Mouse (Mus musculus): ENCODE measurements at regions not wholly inside any gene's neighbourhood (a gene's known extent, or its start where the extent isn't known, plus 50 kb on each side); places are given as distances from the start of the nearest gene placed in this dataset.
A peak's percentile ranks its signal among the peaks of the same experiment; 100 is the strongest.
"Not testable (repeated sequence)": the region's sequence is repeated elsewhere in the genome, so short reads cannot be mapped to it uniquely, and the experiment has no call there.

- no peaks in the 10 kb centered on the region for H3K4me1 ChIP-seq (replicated peaks; ENCODE audit: low read depth, low read length)
- H3K4me3 ChIP-seq (replicated peaks; ENCODE audit: low read length), result no peak overlapping the region
- H3K27me3 ChIP-seq (ENCODE audit: insufficient read depth, low read length), result no peaks in the 10 kb centered on the region
- no peaks in the 10 kb centered on the region for H3K36me3 ChIP-seq (ENCODE audit: insufficient read depth, low read length)
- no peaks in the 10 kb centered on the region for H3K9me3 ChIP-seq (ENCODE audit: low read length)
- TF ChIP-seq POU5F1 (IDR thresholded peaks at IDR 0.05; ENCODE audit: borderline replicate concordance, low read length) (no peak), NANOG (IDR thresholded peaks at IDR 0.05; ENCODE audit: borderline replicate concordance, low read length) (no peak), CTCF (conservative IDR thresholded peaks at IDR 0.05; ENCODE audit: low read length) (no peak)
Observed at GRCm38 (mm10) chr10:15294125-15294524, 576.1 kb upstream of the Gje1 start.

GRCm38 (mm10) chr10:15263337-15263736 lies 545.3 kb upstream of the Gje1 start:
- H3K4me3 ChIP-seq (replicated peaks; ENCODE audit: low read length); H3K36me3 ChIP-seq (ENCODE audit: insufficient read depth, low read length); H3K4me1 ChIP-seq (replicated peaks; ENCODE audit: low read depth, low read length); H3K27me3 ChIP-seq (ENCODE audit: insufficient read depth, low read length): not testable (repeated sequence)
- peaks cover 26% of the 10 kb centered on the region for H3K9me3 ChIP-seq (ENCODE audit: low read length)
- TF ChIP-seq NANOG (IDR thresholded peaks at IDR 0.05; ENCODE audit: borderline replicate concordance, low read length), result peak; percentile 92

- H3K36me3 ChIP-seq (ENCODE audit: insufficient read depth, low read length); H3K4me3 ChIP-seq (replicated peaks; ENCODE audit: low read length); H3K4me1 ChIP-seq (replicated peaks; ENCODE audit: low read depth, low read length); H3K27me3 ChIP-seq (ENCODE audit: insufficient read depth, low read length): not testable (repeated sequence)
- H3K9me3 ChIP-seq (ENCODE audit: low read length), result peaks cover 26% of the 10 kb centered on the region
Observed at GRCm38 (mm10) chr10:15262282-15262681, 544.3 kb upstream of the Gje1 start.

DNA sequence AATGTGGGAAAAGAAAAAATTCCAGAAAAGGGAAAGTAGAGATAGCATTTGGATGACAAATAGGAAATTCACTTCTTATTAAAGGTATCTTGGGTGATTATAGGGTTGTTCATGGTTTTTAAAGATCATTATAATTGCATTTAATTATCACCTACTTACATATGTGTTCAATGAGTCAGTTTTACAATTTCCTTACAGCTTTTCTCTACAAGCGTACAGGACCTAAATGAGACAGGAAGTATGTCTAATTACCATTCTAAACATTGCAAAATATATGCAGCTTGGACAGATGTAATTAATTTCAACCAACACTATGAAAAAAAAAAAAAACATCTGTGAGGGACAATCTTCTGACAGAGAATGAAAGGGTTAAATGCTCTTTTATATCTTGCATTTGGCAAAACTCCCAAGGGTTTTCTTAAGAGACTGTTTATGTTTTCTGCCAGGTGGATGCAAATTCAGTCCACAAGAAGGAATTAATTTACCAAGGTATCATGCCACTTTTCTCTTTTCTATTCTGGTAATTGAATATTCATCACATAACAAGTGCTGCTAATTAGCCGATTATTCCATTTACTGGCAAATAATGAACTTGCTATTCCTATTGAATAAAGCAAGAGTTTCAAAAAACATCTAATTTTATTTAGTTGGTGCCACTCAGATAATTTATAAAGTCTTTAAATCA lies 531.5 kb upstream of the Gje1 start:
- Histone ChIP-seq H3K27me3 (ENCODE audit: insufficient read depth, low read length) (no peaks in the 10 kb centered on the region), H3K4me3 (replicated peaks; ENCODE audit: low read length) (no peak overlapping the region), H3K36me3 (ENCODE audit: insufficient read depth, low read length) (no peaks in the 10 kb centered on the region), H3K9me3 (ENCODE audit: low read length) (no peaks in the 10 kb centered on the region), H3K4me1 (replicated peaks; ENCODE audit: low read depth, low read length) (no peaks in the 10 kb centered on the region)
- TF ChIP-seq POU5F1 (IDR thresholded peaks at IDR 0.05; ENCODE audit: borderline replicate concordance, low read length) (no peak), CTCF (conservative IDR thresholded peaks at IDR 0.05; ENCODE audit: low read length) (no peak), NANOG (IDR thresholded peaks at IDR 0.05; ENCODE audit: borderline replicate concordance, low read length) (no peak)

DNA sequence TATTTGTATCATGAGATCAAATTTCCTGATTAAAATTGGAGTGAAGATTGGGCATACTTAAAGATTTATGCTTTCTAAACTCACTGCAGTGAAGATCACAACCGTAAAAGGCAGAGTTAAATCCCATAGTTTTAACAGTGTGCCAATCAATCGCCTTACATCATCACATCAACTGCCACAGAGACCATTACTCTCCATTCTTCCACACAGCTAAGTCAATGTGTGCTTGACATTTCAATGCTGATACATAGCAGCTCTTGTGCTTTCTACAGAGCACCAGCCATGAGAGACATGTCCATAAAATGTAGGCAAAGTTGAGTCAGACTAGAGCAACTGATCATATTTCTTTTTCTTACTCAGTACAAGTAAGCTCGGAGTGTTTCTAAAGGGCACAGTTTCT lies 530.9 kb upstream of the Gje1 start:
- H3K36me3 ChIP-seq (ENCODE audit: insufficient read depth, low read length), result no peaks in the 10 kb centered on the region
- H3K4me3 ChIP-seq (replicated peaks; ENCODE audit: low read length), result no peak overlapping the region
- no peaks in the 10 kb centered on the region for H3K4me1 ChIP-seq (replicated peaks; ENCODE audit: low read depth, low read length)
- H3K27me3 ChIP-seq (ENCODE audit: insufficient read depth, low read length), result no peaks in the 10 kb centered on the region
- no peaks in the 10 kb centered on the region for H3K9me3 ChIP-seq (ENCODE audit: low read length)
- TF ChIP-seq POU5F1 (IDR thresholded peaks at IDR 0.05; ENCODE audit: borderline replicate concordance, low read length), result no peak
- no peak for TF ChIP-seq CTCF (conservative IDR thresholded peaks at IDR 0.05; ENCODE audit: low read length)

- Histone ChIP-seq H3K4me3 (replicated peaks; ENCODE audit: low read length) (no peak overlapping the region), H3K9me3 (ENCODE audit: low read length) (no peaks in the 10 kb centered on the region), H3K4me1 (replicated peaks; ENCODE audit: low read depth, low read length) (no peaks in the 10 kb centered on the region), H3K36me3 (ENCODE audit: insufficient read depth, low read length) (no peaks in the 10 kb centered on the region), H3K27me3 (ENCODE audit: insufficient read depth, low read length) (no peaks in the 10 kb centered on the region)
- no peak for TF ChIP-seq NANOG (IDR thresholded peaks at IDR 0.05; ENCODE audit: borderline replicate concordance, low read length)
- TF ChIP-seq CTCF (conservative IDR thresholded peaks at IDR 0.05; ENCODE audit: low read length), result no peak
- TF ChIP-seq POU5F1 (IDR thresholded peaks at IDR 0.05; ENCODE audit: borderline replicate concordance, low read length), result no peak
Observed at GRCm38 (mm10) chr10:15244376-15245262, 526.6 kb upstream of the Gje1 start.

GRCm38 (mm10) chr10:15243460-15243859 lies 525.4 kb upstream of the Gje1 start:
- Histone ChIP-seq H3K9me3 (ENCODE audit: low read length) (no peaks in the 10 kb centered on the region), H3K4me1 (replicated peaks; ENCODE audit: low read depth, low read length) (no peaks in the 10 kb centered on the region), H3K4me3 (replicated peaks; ENCODE audit: low read length) (no peak overlapping the region), H3K27me3 (ENCODE audit: insufficient read depth, low read length) (no peaks in the 10 kb centered on the region), H3K36me3 (ENCODE audit: insufficient read depth, low read length) (no peaks in the 10 kb centered on the region)
- TF ChIP-seq CTCF (conservative IDR thresholded peaks at IDR 0.05; ENCODE audit: low read length) (no peak), NANOG (IDR thresholded peaks at IDR 0.05; ENCODE audit: borderline replicate concordance, low read length) (no peak), POU5F1 (IDR thresholded peaks at IDR 0.05; ENCODE audit: borderline replicate concordance, low read length) (no peak)

- no peaks in the 10 kb centered on the region for H3K4me1 ChIP-seq (replicated peaks; ENCODE audit: low read depth, low read length)
- no peaks in the 10 kb centered on the region for H3K9me3 ChIP-seq (ENCODE audit: low read length)
- H3K27me3 ChIP-seq (ENCODE audit: insufficient read depth, low read length), result no peaks in the 10 kb centered on the region
- H3K36me3 ChIP-seq (ENCODE audit: insufficient read depth, low read length), result no peaks in the 10 kb centered on the region
- TF ChIP-seq POU5F1 (IDR thresholded peaks at IDR 0.05; ENCODE audit: borderline replicate concordance, low read length) (no peak), CTCF (conservative IDR thresholded peaks at IDR 0.05; ENCODE audit: low read length) (no peak), NANOG (IDR thresholded peaks at IDR 0.05; ENCODE audit: borderline replicate concordance, low read length) (no peak)
- no peak overlapping the region for H3K4me3 ChIP-seq (replicated peaks; ENCODE audit: low read length)
Observed at GRCm38 (mm10) chr10:15218883-15219282, 500.9 kb upstream of the Gje1 start.

- Histone ChIP-seq H3K9me3 (ENCODE audit: low read length) (no peaks in the 10 kb centered on the region), H3K36me3 (ENCODE audit: insufficient read depth, low read length) (no peaks in the 10 kb centered on the region), H3K4me1 (replicated peaks; ENCODE audit: low read depth, low read length) (no peaks in the 10 kb centered on the region), H3K27me3 (ENCODE audit: insufficient read depth, low read length) (no peaks in the 10 kb centered on the region), H3K4me3 (replicated peaks; ENCODE audit: low read length) (no peak overlapping the region)
- TF ChIP-seq POU5F1 (IDR thresholded peaks at IDR 0.05; ENCODE audit: borderline replicate concordance, low read length) (no peak), CTCF (conservative IDR thresholded peaks at IDR 0.05; ENCODE audit: low read length) (no peak), NANOG (IDR thresholded peaks at IDR 0.05; ENCODE audit: borderline replicate concordance, low read length) (no peak)
Observed at GRCm38 (mm10) chr10:15179585-15179984, 461.6 kb upstream of the Gje1 start.
